Mouse (Mus musculus) bone marrow, adult 2 months (tissue): ENCODE measurements around the gene Dhtkd1.

Experiments
- CTCF ChIP-seq: fragments of 200-500 bp; IDR thresholded peaks from 2 replicates; pipeline ENCODE4 v1.5.1; 2011; ENCODE audit warnings: low read length, control low read depth; ENCODE audit not compliant: control insufficient read depth, insufficient read depth
- POLR2A ChIP-seq: fragments of 200-500 bp; IDR thresholded peaks from 2 replicates; pipeline ENCODE4 v1.6.1; 2011; ENCODE audit warnings: low read depth, mild to moderate bottlenecking, control low read depth, low read length, borderline replicate concordance; ENCODE audit not compliant: control insufficient read depth

DNA sequence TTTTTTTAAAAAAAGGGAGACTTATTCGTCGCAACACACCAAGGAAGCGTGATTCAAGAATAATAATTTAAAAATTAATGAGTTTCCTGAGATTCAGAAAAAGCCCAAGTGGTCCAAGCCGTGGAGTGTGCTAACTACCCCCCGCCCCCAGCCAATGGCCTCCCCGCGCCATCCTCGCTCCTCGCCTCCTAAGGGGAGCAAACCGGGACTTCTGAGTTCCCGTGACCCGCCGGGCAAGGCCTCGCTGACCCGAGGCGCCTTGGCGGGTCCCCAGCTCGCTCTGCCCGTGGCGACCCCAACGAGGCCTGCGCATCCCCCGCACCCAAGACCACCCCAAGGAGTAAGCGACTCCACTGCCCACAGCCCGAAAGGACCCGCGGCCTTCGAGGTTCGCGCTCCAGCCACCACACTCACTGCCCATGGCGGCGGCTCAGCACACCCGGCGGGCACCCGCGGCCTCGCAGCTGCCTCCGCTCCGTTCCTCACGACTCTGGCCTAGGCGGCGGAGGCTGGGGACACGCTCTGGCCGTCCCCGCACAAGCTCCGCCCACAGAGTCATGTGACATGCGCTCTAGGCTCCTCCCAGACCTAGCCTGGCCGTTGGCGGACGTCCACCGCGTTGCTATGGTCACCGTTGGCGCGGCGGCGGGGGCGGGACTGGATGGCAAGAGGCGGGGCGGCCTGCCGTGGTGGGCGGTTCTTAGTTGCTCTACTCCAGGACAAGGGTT, 47.6 kb downstream of the Dhtkd1 start, which contains the start of gene Sec61a2:
- TF ChIP-seq POLR2A (peak; percentile 97), CTCF (0 out of 2 replicates have a peak, but pooled peaks have one; percentile 2)
